Mouse (Mus musculus): ENCODE results near the gene Hip1. TPM values are rescaled to one million over a fixed set of nuclear protein-coding genes. Genes with fewer than 3 reads are reported as not detected.

The Hip1 gene
- polyA plus RNA-seq, 1 experiment from 2014 or later, result 46.9 TPM

- Histone ChIP-seq H3K27ac (ENCODE audit: low read length) (no peak overlapping the region), H3K9me3 (ENCODE audit: control insufficient read depth, low read depth, low read length) (no peaks in the 10 kb centered on the region), H3K4me3 (ENCODE audit: low read depth, low read length) (peak overlapping the region; percentile 74), H3K36me3 (ENCODE audit: control insufficient read depth, insufficient read depth, low read length) (no peaks in the 10 kb centered on the region), H3K4me1 (ENCODE audit: control insufficient read depth, insufficient read depth, low read length) (peaks cover 5% of the 10 kb centered on the region; the same call in 1 of the 2 replicates), H3K4me2 (replicated peaks; ENCODE audit: low read depth, low read length) (peak overlapping the region; percentile 97), H3K27me3 (ENCODE audit: control insufficient read depth, insufficient read depth, low read length) (0 out of 2 replicates have a peak, but pooled peaks cover 3% of the 10 kb centered on the region), H3K9ac (replicated peaks; ENCODE audit: low read depth, low read length) (0 out of 2 replicates have a peak overlapping the region, but pooled peaks have one; percentile 51)
- ATAC-seq (ENCODE audit: insufficient number of reproducible peaks, insufficient read depth, low FRiP score, low read depth), result no peak
- WGBS, result 4% methylated on average over 15 of the region's 15 CpGs
Measured at GRCm38 (mm10) chr5:135544032-135544558, 825 bp downstream of the Hip1 start.

- Histone ChIP-seq H3K4me3 (ENCODE audit: low read depth, low read length) (no peak overlapping the region), H3K36me3 (ENCODE audit: control insufficient read depth, insufficient read depth, low read length) (no peaks in the 10 kb centered on the region), H3K4me1 (ENCODE audit: control insufficient read depth, insufficient read depth, low read length) (no peaks in the 10 kb centered on the region), H3K27ac (ENCODE audit: low read length) (no peak overlapping the region), H3K9ac (replicated peaks; ENCODE audit: low read depth, low read length) (no peak overlapping the region), H3K4me2 (replicated peaks; ENCODE audit: low read depth, low read length) (no peak overlapping the region), H3K27me3 (ENCODE audit: control insufficient read depth, insufficient read depth, low read length) (no peaks in the 10 kb centered on the region), H3K9me3 (ENCODE audit: control insufficient read depth, low read depth, low read length) (no peaks in the 10 kb centered on the region)
- 73% methylated on average over 10 of the region's 10 CpGs for WGBS
- ATAC-seq (ENCODE audit: insufficient number of reproducible peaks, insufficient read depth, low FRiP score, low read depth), result no peak
Measured at GRCm38 (mm10) chr5:135537794-135538214, 7.1 kb downstream of the Hip1 start.

GRCm38 (mm10) chr5:135537326-135537725 lies 7.6 kb downstream of the Hip1 start:
- WGBS, result 77% methylated on average over 4 of the region's 4 CpGs
- H3K4me2 ChIP-seq (replicated peaks; ENCODE audit: low read depth, low read length), result no peak overlapping the region
- H3K36me3 ChIP-seq (ENCODE audit: control insufficient read depth, insufficient read depth, low read length), result no peaks in the 10 kb centered on the region
- H3K9ac ChIP-seq (replicated peaks; ENCODE audit: low read depth, low read length), result no peak overlapping the region
- no peaks in the 10 kb centered on the region for H3K9me3 ChIP-seq (ENCODE audit: control insufficient read depth, low read depth, low read length)
- no peaks in the 10 kb centered on the region for H3K4me1 ChIP-seq (ENCODE audit: control insufficient read depth, insufficient read depth, low read length)
- no peak for ATAC-seq (ENCODE audit: insufficient number of reproducible peaks, insufficient read depth, low FRiP score, low read depth)
- no peaks in the 10 kb centered on the region for H3K27me3 ChIP-seq (ENCODE audit: control insufficient read depth, insufficient read depth, low read length)
- H3K27ac ChIP-seq (ENCODE audit: low read length), result no peak overlapping the region
- no peak overlapping the region for H3K4me3 ChIP-seq (ENCODE audit: low read depth, low read length)

- no peaks in the 10 kb centered on the region for H3K4me1 ChIP-seq (ENCODE audit: control insufficient read depth, insufficient read depth, low read length)
- H3K4me3 ChIP-seq (ENCODE audit: low read depth, low read length), result no peak overlapping the region
- ATAC-seq (ENCODE audit: insufficient number of reproducible peaks, insufficient read depth, low FRiP score, low read depth), result no peak
- H3K27ac ChIP-seq (ENCODE audit: low read length), result no peak overlapping the region
- H3K27me3 ChIP-seq (ENCODE audit: control insufficient read depth, insufficient read depth, low read length), result no peaks in the 10 kb centered on the region
- H3K9me3 ChIP-seq (ENCODE audit: control insufficient read depth, low read depth, low read length), result no peaks in the 10 kb centered on the region
- H3K9ac ChIP-seq (replicated peaks; ENCODE audit: low read depth, low read length), result no peak overlapping the region
- no peak overlapping the region for H3K4me2 ChIP-seq (replicated peaks; ENCODE audit: low read depth, low read length)
- no peaks in the 10 kb centered on the region for H3K36me3 ChIP-seq (ENCODE audit: control insufficient read depth, insufficient read depth, low read length)
Measured at GRCm38 (mm10) chr5:135535867-135536266, 9.1 kb downstream of the Hip1 start.

GRCm38 (mm10) chr5:135533431-135533830 lies 11.5 kb downstream of the Hip1 start:
- Histone ChIP-seq H3K9me3 (ENCODE audit: control insufficient read depth, low read depth, low read length) (no peaks in the 10 kb centered on the region), H3K9ac (replicated peaks; ENCODE audit: low read depth, low read length) (no peak overlapping the region), H3K4me2 (replicated peaks; ENCODE audit: low read depth, low read length) (no peak overlapping the region), H3K27ac (ENCODE audit: low read length) (no peak overlapping the region), H3K36me3 (ENCODE audit: control insufficient read depth, insufficient read depth, low read length) (no peaks in the 10 kb centered on the region), H3K4me3 (ENCODE audit: low read depth, low read length) (no peak overlapping the region), H3K4me1 (ENCODE audit: control insufficient read depth, insufficient read depth, low read length) (no peaks in the 10 kb centered on the region), H3K27me3 (ENCODE audit: control insufficient read depth, insufficient read depth, low read length) (no peaks in the 10 kb centered on the region)
- 71% methylated on average over 10 of the region's 10 CpGs for WGBS
- no peak for ATAC-seq (ENCODE audit: insufficient number of reproducible peaks, insufficient read depth, low FRiP score, low read depth)

- no peak for ATAC-seq (ENCODE audit: insufficient number of reproducible peaks, insufficient read depth, low FRiP score, low read depth)
- WGBS, result 50% methylated on average over 11 of the region's 11 CpGs
- no peaks in the 10 kb centered on the region for H3K4me1 ChIP-seq (ENCODE audit: control insufficient read depth, insufficient read depth, low read length)
- no peaks in the 10 kb centered on the region for H3K36me3 ChIP-seq (ENCODE audit: control insufficient read depth, insufficient read depth, low read length)
- H3K9ac ChIP-seq (replicated peaks; ENCODE audit: low read depth, low read length), result no peak overlapping the region
- no peak overlapping the region for H3K4me3 ChIP-seq (ENCODE audit: low read depth, low read length)
- H3K4me2 ChIP-seq (replicated peaks; ENCODE audit: low read depth, low read length), result no peak overlapping the region
- H3K27me3 ChIP-seq (ENCODE audit: control insufficient read depth, insufficient read depth, low read length), result no peaks in the 10 kb centered on the region
- H3K9me3 ChIP-seq (ENCODE audit: control insufficient read depth, low read depth, low read length), result no peaks in the 10 kb centered on the region
- no peak overlapping the region; the same call in 1 of the 2 replicates for H3K27ac ChIP-seq (ENCODE audit: low read length)
Measured at GRCm38 (mm10) chr5:135531306-135531845, 13.5 kb downstream of the Hip1 start.

- Histone ChIP-seq H3K27me3 (ENCODE audit: control insufficient read depth, insufficient read depth, low read length) (no peaks in the 10 kb centered on the region), H3K9me3 (ENCODE audit: control insufficient read depth, low read depth, low read length) (no peaks in the 10 kb centered on the region), H3K4me3 (ENCODE audit: low read depth, low read length) (no peak overlapping the region), H3K9ac (replicated peaks; ENCODE audit: low read depth, low read length) (no peak overlapping the region), H3K4me2 (replicated peaks; ENCODE audit: low read depth, low read length) (no peak overlapping the region), H3K36me3 (ENCODE audit: control insufficient read depth, insufficient read depth, low read length) (no peaks in the 10 kb centered on the region), H3K27ac (ENCODE audit: low read length) (no peak overlapping the region), H3K4me1 (ENCODE audit: control insufficient read depth, insufficient read depth, low read length) (no peaks in the 10 kb centered on the region)
- 80% methylated on average over 2 of the region's 2 CpGs for WGBS
- ATAC-seq (ENCODE audit: insufficient number of reproducible peaks, insufficient read depth, low FRiP score, low read depth), result no peak
Measured at GRCm38 (mm10) chr5:135529964-135530363, 15.0 kb downstream of the Hip1 start.

GRCm38 (mm10) chr5:135529310-135529709 lies 15.6 kb downstream of the Hip1 start:
- no peak overlapping the region for H3K9ac ChIP-seq (replicated peaks; ENCODE audit: low read depth, low read length)
- no peak overlapping the region for H3K4me2 ChIP-seq (replicated peaks; ENCODE audit: low read depth, low read length)
- 79% methylated on average over 3 of the region's 3 CpGs for WGBS
- H3K4me3 ChIP-seq (ENCODE audit: low read depth, low read length), result no peak overlapping the region
- no peaks in the 10 kb centered on the region for H3K4me1 ChIP-seq (ENCODE audit: control insufficient read depth, insufficient read depth, low read length)
- H3K36me3 ChIP-seq (ENCODE audit: control insufficient read depth, insufficient read depth, low read length), result no peaks in the 10 kb centered on the region
- no peak overlapping the region for H3K27ac ChIP-seq (ENCODE audit: low read length)
- no peaks in the 10 kb centered on the region for H3K9me3 ChIP-seq (ENCODE audit: control insufficient read depth, low read depth, low read length)
- H3K27me3 ChIP-seq (ENCODE audit: control insufficient read depth, insufficient read depth, low read length), result no peaks in the 10 kb centered on the region
- ATAC-seq (ENCODE audit: insufficient number of reproducible peaks, insufficient read depth, low FRiP score, low read depth), result no peak

GRCm38 (mm10) chr5:135527986-135528385 lies 16.9 kb downstream of the Hip1 start:
- ATAC-seq (ENCODE audit: insufficient number of reproducible peaks, insufficient read depth, low FRiP score, low read depth), result no peak
- Histone ChIP-seq H3K4me1 (ENCODE audit: control insufficient read depth, insufficient read depth, low read length) (no peaks in the 10 kb centered on the region), H3K36me3 (ENCODE audit: control insufficient read depth, insufficient read depth, low read length) (no peaks in the 10 kb centered on the region), H3K27ac (ENCODE audit: low read length) (no peak overlapping the region), H3K4me2 (replicated peaks; ENCODE audit: low read depth, low read length) (no peak overlapping the region), H3K27me3 (ENCODE audit: control insufficient read depth, insufficient read depth, low read length) (no peaks in the 10 kb centered on the region), H3K4me3 (ENCODE audit: low read depth, low read length) (no peak overlapping the region), H3K9me3 (ENCODE audit: control insufficient read depth, low read depth, low read length) (no peaks in the 10 kb centered on the region), H3K9ac (replicated peaks; ENCODE audit: low read depth, low read length) (no peak overlapping the region)
- WGBS, result 34% methylated on average over 7 of the region's 7 CpGs
